Mouse (Mus musculus): ENCODE measurements around the gene Bicra.

Gene Bicra

DNA sequence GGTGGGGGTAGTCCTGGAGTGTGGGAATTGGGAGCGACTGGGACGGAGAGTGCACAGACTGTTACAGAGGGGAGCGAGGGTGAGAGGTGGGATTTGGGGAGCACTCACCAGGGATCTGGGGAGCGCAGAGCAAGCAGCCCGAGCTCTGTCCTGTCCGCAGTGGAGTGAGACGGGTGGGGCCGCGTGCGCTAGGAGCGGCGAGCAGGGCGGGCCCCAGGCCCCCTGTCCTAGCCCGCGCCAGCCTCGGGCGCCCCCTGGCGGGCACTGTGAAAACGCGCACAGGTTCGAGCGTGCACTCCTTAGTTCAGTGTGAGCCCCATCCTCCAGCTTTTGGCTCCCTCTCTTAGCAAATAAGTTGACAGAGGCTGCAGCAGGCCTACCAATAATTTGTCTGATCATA lies 80.4 kb downstream of the Bicra start, which contains the start of gene Ehd2:
Gene Ehd2, minus strand, starts transcription at position 256 of the 400 bp plus-strand sequence.
- DNase-seq: peak; percentile 90 to 92

DNA sequence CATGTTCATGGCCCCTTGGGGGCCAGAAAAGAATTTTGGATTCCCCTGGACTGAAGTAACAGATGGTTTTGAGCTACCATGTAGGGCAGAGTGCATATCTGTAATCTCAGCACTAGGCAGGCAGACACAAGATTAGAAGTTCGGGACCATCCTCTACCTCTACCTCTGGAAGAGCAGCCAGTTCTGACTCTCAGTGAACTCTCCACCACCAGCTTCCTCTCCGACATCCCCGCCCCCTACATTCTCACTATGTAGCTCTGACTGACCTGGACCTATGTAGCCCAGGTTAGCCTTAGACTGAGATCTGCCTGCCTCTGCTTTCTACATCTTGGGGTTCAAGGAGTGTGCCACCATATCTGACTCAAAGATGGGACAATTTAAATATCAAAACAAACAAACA lies 81.2 kb downstream of the Bicra start:
- no peak for DNase-seq

GRCm38 (mm10) chr7:15963798-15964652 lies 83.7 kb downstream of the Bicra start:
- no peak for DNase-seq

DNA sequence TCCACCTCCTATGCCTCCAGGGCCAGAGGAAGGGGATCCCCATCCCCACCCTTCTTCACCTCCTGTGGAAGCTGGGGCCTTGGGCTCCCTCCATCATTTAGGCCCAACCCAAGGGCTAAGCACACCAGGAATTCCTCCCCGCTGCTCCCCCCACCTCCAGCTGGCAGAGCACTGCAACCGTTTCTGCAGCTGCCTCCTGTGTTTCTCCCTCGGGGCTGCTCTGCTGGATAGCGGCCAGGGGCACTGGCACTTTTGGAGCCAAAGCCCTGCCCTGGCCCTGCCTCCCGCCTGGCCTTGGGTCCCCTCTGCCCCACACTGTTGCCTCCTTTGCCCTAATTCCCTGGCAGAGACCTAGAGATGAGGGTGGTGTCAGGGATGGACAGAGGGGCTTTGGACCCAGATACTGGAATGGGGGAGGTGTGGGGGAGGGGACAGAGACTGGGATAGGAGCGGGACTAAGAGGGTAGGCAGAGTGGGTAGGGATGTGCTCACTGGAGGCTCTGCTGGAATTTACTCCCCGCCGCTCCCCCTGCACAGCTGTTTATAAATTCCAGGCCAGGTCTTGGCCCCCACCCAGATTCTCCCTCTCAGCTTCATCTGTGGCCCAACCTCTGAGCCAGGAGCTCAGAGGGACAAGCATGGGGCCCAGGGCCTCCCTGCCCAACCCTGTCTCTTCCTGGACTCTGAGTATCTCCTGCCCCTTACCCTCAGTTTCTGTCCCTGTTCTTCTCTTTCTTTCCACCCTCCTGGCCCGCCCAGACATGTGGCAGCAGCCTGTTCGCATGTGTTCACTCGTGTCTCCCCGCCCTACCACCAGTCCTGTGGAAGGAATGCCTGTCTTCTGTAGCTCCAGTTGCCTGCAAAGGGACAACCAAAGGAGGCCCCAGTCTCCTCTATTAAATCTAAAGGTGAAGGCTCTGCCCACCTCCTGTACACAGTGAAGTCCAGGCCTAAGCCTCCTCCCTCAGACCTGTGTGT lies 85.1 kb downstream of the Bicra start:
- DNase-seq: peak; percentile 89 to 95

DNA sequence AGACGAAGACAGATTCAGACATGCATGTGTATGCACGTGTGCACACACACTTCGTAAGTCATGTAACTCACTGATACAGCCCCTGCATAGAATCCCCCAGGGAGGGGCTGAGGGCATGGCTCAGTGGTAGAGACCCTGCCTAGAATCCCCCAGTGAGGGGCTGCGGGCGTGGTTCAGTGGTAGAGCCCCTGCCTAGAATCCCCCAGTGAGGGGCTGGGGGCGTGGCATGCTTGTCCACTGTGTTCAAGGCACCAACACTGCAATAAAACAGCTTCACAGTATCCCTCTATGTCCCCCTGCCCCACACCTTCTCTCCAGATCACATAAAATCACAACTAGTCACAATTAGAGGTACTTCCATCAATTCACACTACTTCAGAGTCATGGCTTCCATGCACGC lies 85.9 kb downstream of the Bicra start:
- no peak for DNase-seq

GRCm38 (mm10) chr7:15961239-15961638 lies 86.5 kb downstream of the Bicra start:
- DNase-seq: peak in 1 of 2 experiments; percentile 74

- peak in 1 of 2 experiments; percentile 57 for DNase-seq
These were observed 87.0 kb downstream of the Bicra start for GRCm38 (mm10) chr7:15960691-15961090.

DNA sequence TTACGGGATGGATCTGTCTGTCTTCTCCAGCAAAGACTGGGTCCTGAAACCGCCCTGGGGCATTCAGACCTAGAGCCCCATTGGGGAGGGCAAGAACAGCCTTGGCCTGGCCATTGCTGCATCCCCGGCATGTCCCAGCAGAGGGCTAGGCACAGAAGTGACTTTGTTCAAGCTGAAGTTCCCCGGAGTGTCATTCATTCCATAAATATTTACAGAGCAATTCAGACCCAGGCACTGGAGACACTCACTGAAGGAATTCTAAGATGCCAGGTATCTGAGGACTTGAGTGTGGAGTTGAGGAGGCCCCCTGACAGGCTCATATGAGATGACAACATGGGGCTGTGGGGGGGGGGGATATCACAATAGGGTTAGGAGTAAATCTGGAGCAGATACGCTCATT lies 91.6 kb downstream of the Bicra start:
- peak; percentile 69 to 77 for DNase-seq

DNA sequence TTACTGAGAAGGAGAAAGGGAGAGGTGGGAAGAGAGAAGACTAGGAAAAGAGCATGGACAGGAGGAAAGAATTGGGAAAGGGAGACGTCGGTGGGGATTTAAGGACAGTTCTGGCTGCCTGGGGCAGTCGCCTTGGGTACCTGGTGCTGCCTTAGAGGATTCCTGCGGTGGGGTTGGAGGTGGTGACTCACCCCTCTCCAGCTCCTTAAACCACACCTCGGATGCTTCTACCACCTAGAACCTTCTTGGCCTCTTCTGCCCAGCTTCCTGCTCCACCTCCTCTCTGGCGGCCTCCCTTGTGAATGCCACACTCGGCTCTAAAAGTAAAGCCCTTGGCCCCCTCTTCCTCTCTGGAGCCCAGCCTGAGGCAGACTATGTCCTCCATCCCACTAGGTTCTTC lies 92.2 kb downstream of the Bicra start:
- DNase-seq: peak; percentile 68 to 85

DNA sequence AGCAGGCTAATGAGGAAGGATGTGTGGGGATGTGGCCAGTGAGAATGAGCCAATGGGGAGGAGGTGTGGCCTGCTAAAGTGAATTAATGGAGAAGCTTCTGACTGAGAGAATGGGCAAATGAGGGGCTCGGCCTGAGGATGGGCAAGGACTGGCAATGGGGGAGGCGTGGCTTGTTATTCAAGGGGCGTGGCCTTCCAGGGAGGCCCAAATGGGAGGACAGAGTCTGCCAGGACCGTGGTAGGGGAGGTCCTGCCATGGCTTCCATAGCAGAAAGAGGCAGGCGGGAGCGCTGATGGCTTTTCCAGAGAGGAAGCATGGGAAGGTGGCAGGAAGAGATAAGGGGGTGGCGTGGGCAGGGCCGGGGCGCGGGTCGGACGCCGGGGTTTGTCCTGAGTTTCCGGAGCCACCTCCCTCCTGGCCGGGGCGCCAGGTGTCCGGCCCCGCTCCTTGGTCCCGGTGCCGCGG lies 92.7 kb downstream of the Bicra start:
- DNase-seq: peak; percentile 87 to 92

DNA sequence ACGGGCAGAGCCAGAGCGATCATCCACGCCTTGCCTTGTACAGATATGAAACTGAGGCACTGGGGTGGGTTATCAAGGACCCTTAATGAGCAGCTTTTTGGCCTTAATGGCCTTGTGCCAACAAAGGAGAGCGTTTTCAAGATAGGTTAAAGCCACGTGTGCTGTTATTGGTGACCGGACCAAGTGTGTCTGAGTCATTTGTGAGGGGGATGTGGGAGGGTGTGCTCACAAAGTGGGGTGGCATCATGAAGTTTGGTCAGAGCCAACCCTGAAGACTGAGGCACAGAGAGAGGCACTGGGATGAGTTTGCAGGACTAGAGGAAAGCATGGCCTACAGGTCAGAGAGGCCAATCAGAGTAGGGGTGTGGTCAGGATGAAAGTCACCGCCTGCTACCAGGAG lies 93.3 kb downstream of the Bicra start:
- DNase-seq: no peak

DNA sequence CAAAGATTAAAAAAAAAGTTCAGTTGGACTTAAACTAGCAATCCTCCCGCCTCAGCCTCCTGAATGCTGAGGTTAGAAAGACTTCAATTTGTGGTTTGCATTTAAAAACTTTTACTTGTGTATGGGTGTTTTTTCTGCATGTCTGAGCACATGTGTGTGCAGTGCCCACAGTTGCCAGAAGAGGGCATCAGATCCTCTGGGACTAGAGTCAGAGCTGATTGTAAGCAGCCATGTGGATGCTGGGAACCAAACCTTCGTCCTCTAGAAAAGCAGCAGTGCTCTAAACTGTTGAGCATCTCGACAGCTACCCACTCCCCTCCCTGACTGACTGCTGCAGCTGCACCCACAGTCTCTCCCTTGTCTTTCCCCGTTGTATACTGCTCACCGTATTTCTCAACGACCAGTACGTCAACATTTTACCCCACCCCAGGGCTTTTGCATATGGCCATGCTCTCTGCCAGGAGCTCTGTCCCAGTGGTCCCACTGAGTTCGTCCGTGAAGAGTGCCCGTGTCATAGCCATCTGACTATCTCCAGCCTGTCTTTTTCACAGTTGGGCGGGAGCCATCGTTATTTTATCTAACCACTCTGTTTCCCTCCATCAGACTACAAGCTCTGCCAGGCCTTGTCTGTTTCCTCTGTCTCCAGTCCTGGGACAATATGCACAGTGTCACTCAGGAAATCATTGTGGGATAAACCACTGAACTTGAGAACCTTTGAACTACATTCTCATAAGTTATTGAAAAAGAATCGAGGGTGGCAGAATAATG lies 94.2 kb downstream of the Bicra start:
- peak in 1 of 2 experiments; percentile 24 for DNase-seq

DNA sequence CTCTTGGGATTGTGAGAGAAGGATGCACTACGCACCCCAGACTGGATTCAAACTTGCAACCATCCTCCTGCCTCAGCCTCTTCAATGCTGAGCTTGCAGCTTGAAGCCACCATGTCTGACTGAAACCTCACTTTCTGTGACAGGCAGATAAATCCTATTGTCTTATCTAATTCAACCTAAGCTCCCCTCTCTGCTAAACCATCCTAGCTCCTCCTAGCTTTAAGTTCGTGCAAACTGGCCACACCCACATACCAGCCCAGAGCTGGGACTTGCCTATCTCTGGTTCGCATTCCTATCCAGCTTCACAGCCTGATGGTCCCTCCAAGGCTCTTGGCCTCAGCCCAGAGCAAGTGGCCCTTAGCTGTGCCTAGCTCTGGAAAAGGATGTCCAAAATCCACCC lies 95.3 kb downstream of the Bicra start:
- DNase-seq: peak in 1 of 2 experiments; percentile 36

DNA sequence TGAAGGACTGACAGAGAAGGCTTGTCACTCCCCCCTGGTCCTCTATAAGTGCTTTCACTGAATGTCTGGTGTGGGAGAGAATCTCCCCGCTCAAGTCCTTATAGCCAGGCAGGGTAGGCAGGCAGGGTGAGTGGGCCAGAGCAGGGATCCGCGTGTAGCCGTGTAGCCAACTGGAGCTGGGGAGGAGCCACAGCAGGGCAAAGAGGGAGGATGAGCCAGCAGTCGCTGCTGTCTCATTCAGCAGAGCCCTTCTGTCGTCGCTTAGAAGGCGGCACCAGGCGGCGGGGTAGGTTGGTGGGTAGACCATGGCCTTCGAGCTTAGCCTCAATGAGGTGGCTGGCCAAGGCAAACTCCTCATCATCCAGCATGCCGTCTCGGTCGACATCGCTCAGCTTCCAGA lies 97.7 kb downstream of the Bicra start:
- DNase-seq: no peak

- DNase-seq: no peak
These were observed 98.4 kb downstream of the Bicra start for GRCm38 (mm10) chr7:15949216-15949790.

GRCm38 (mm10) chr7:15948381-15948941 lies 99.3 kb downstream of the Bicra start:
- peak; percentile 89 to 91 for DNase-seq

DNA sequence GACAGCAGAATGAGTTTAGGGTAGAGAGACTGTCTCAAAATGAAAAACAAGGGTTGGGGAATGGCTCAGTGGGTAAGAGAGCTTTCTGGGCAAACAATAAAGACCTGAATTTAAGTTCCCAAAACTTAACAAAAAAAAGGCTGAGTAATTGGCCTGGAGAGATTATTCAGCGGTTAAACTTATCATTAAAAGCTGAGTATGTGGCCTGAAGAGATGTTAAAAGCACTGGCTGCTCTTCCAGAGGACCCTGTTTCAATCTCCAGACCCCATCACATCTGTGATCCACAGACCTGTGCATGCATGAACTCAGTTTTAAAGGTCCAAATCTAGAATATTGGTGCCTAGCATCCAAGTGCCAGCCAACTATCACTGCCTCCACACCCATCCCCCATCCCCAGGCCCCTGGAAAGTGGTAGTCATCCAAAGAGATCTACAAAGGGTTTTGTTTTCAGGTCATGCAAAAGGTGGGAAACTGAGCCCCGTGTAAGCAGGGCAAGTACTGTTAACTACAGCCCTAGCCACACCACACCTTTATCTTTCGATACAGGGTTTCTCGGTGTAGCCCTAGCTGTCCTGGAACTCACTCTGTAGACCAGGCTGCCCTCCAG lies 100.0 kb downstream of the Bicra start:
- no peak for DNase-seq

DNA sequence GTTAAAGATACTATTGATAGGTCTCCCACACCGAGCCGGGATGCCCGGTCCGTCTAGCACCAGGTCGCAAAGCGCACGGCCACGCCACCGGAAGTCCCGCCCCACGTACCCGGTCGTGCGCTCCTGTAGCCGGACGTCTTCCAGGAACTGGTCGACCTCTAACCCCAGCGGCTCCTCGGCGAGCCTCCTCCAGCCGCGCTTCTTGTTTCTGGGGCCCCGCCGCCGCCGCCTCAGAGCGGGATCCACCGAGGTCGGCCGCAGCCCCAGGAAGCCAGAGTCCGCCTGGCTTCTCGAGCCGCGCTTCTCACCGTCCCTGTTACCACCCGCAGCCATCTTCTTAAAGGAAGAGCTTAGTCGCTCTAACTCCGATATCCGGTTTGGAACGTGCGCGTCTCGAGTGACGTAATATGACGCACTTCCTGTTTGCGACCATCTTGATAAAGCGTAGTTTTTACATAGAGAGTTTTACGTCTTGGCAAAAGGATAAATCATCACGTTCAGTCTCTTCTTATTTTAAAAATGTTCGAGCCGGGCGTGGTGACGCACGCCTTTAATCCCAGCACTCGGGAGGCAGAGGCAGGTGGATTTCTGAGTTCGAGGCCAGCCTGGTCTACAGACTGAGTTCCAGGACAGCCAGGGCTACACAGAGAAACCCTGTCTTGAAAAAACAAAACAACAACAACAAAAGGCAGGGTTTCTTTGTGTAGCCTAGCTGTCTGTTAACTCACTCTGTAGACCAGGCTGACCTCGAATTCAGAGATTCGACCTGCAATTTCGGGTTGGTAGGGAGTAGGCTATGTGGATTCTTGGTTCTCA lies 101.8 kb downstream of the Bicra start, which contains the start of gene Nop53:
Gene Nop53, minus strand, starts transcription at position 354 of the 816 bp plus-strand sequence.
- DNase-seq: peak; percentile 92 to 93

DNA sequence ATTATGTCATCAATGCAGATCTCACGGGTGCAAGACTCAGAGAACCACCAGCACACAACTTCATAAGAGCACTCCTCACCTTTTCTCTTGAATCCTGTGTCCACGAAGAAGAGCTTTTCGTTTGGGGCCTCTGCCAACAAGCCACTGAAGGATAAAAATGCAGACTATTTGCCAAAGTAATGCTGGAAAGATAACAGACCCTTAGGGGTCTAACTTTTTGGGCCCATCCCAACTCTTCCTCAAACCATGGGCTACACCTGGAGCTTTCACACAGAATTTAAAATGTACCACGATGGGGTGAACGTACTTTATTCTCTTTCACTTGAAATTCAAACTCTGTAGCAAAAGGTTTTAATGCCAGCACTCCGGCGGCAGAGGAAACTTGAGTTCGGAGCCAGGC lies 102.5 kb downstream of the Bicra start:
- DNase-seq: no peak

DNA sequence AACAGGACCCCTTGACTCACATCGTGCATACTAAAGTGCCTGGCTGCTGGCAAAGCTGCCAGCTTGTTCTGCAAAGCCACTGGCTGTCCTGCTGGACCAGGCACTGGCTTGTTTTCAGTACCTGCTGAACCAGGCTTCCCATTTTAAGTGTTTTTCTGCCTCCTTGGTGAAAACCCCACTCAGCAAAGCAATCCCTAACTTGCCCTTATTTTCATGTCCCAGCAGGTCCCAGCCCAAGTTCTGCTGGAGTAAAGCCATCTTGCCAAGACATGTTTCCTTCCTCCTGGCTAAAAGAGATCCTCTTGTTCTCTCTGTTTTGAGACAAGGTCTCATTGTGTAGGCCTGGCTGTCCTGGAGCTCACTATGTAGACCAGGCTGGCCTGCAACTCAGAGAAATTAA lies 103.4 kb downstream of the Bicra start:
- DNase-seq: no peak

Measured in lung, postnatal 4 days (tissue).